Mouse (Mus musculus): ENCODE data around the gene Atp23. TPM values are rescaled to one million over a fixed set of nuclear protein-coding genes. Genes with fewer than 3 reads are reported as not detected.

Atp23 gene
- polyA plus RNA-seq, 1 experiment from 2014 or later, result 18.7 TPM

Other genes starting within 250 kb of the Atp23 start
- gene Ctdsp2, start 77.4 kb upstream of the Atp23 start, polyA plus RNA-seq (2015; fragmentation: Nextera tagmentation; extraction: Ambion mirVana), result 68.6 and 73.1 TPM in 2 replicates
- 0.25 and 0.39 TPM in 2 replicates for gene Avil, start 99.4 kb upstream of the Atp23 start, polyA plus RNA-seq (2015; fragmentation: Nextera tagmentation; extraction: Ambion mirVana)
- gene Tsfm, start 129.5 kb upstream of the Atp23 start, polyA plus RNA-seq (2015; fragmentation: Nextera tagmentation; extraction: Ambion mirVana), result 73.2 and 79.2 TPM in 2 replicates
- 45.8 and 49.6 TPM in 2 replicates for gene Mettl1, start 140.1 kb upstream of the Atp23 start, polyA plus RNA-seq (2015; fragmentation: Nextera tagmentation; extraction: Ambion mirVana)
- 0.52 and 0.58 TPM in 2 replicates for gene Eef1akmt3, start 140.2 kb upstream of the Atp23 start, polyA plus RNA-seq (2015; fragmentation: Nextera tagmentation; extraction: Ambion mirVana)
- gene Cyp27b1, start 146.9 kb upstream of the Atp23 start, polyA plus RNA-seq (2015; fragmentation: Nextera tagmentation; extraction: Ambion mirVana), result 0.16 and 0.25 TPM in 2 replicates
- 0.61 and 0.86 TPM in 2 replicates for gene March9, start 158.8 kb upstream of the Atp23 start, polyA plus RNA-seq (2015; fragmentation: Nextera tagmentation; extraction: Ambion mirVana)
- 1,786 and 1,890 TPM in 2 replicates for gene Cdk4, start 162.2 kb upstream of the Atp23 start, polyA plus RNA-seq (2015; fragmentation: Nextera tagmentation; extraction: Ambion mirVana)
- gene Tspan31, start 168.9 kb upstream of the Atp23 start, polyA plus RNA-seq (2015; fragmentation: Nextera tagmentation; extraction: Ambion mirVana), result 161 and 175 TPM in 2 replicates
- gene Agap2, start 173.9 kb upstream of the Atp23 start, polyA plus RNA-seq (2015; fragmentation: Nextera tagmentation; extraction: Ambion mirVana), result 0.05 and 0.07 TPM in 2 replicates
- 90.1 and 101 TPM in 2 replicates for gene Os9, start 219.8 kb upstream of the Atp23 start, polyA plus RNA-seq (2015; fragmentation: Nextera tagmentation; extraction: Ambion mirVana)

Data from lung, embryonic 15.5 days (tissue).